Mouse (Mus musculus) gastrocnemius, adult 18-20 months (tissue): ENCODE measurements around the gene Mia3. TPM values are rescaled to one million over a fixed set of nuclear protein-coding genes. Genes with fewer than 3 reads are reported as not detected.

Experiments used
- total RNA-seq, 2 experiments: library from RNA; stranded (reverse); gene quantifications; 2 replicates each; pipeline ENCODE4 v1.2.3; 2021

The Mia3 gene
- total RNA-seq, 2 experiments from 2014 or later: 195 to 197 TPM

Other genes with a start within 250 kb of the Mia3 start
- 1 to 10 TPM; 2.3 to 3.3 TPM for gene Disp1, start 148.0 kb downstream of the Mia3 start, total RNA-seq
- 10 to 100 TPM; 21.1 to 22.6 TPM for gene Aida, start 73.0 kb downstream of the Mia3 start, total RNA-seq
- 10 to 100 TPM; 16.2 to 16.5 TPM for gene Brox, start 72.3 kb downstream of the Mia3 start, total RNA-seq
- 1 to 10 TPM; 5.3 to 5.9 TPM for gene Taf1a, start 19.4 kb upstream of the Mia3 start, total RNA-seq
- not detected for gene Hhipl2, start 48.7 kb upstream of the Mia3 start, total RNA-seq